Mouse (Mus musculus): ENCODE measurements around the gene Lhx5. TPM values are rescaled to one million over a fixed set of nuclear protein-coding genes. Genes with fewer than 3 reads are reported as not detected.

Lhx5 gene
- polyA plus RNA-seq (2012; rRNA removed): not detected in 2 replicates

GRCm38 (mm10) chr5:120431649-120432485 lies at the start of gene Lhx5:
TSS of gene Lhx5 (plus strand) at chr5:120431699.
- DNase-seq (ENCODE audit: low spot score): no peak

DNA sequence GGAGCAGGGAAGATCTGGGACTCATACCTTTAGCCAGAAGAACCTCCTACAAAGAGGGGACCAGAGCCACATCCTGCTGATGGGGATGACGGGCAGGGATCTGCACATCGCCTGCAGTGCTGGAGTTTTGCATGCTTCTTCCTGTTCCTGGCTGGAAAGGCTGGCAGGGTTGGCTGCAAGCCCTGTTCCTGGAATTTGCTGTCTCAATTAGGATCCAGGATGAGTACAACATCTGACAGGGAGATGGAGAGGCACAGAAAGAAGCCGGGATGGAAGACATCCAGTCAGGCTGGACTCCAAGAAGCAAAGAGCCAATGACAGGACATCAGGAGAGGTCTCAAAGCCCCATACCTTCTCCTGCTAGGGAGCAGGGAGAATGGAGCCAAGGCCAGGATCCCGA lies 45.1 kb upstream of the Lhx5 start:
- DNase-seq (ENCODE audit: low spot score): no peak

DNA sequence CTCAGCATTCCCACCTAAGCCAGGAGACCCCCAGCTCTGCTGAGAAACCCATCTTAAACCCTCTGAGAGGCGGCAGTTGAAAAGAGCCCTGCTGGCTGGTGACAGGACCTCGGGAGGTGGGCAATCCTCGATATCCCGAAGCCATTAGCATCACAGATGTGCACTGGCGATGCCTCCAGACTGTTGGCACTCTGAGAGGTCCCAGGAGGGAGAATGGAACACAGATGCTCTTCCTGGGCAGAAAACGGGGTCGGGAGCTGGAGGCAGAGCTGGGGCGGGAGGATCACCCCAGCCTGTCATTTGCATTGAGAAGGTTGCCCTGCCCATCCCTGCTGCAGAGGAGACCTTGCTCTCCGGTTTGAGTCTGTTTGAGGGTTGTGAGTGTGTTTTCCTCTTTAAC lies 42.7 kb upstream of the Lhx5 start:
- no peak for DNase-seq (ENCODE audit: low spot score)

DNA sequence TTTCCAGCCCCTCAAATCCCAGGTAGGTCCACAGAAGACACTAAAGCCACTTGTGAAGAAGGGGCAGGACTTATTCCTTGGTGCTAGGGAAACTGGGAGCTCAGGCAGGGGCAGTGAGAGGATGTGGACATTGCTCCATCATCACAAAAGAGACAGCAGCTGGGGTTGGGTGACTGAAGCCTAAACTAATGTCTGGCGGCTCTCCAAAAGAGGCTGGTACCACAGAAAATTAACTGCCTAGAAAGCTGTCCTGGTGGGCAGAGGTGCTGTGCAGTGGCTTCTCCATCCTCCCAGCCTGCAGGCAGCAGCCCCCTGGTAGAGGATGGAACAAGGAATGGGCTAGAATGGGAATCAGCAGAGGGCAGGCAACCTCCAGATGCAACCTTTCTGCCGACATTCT lies 41.5 kb upstream of the Lhx5 start:
- no peak for DNase-seq (ENCODE audit: low spot score)

GRCm38 (mm10) chr5:120393871-120394667 lies 37.4 kb upstream of the Lhx5 start:
- no peak for DNase-seq (ENCODE audit: low spot score)

GRCm38 (mm10) chr5:120397988-120398387 lies 33.5 kb upstream of the Lhx5 start:
- DNase-seq (ENCODE audit: low spot score): no peak

- DNase-seq (ENCODE audit: low spot score): no peak
These were observed 26.5 kb upstream of the Lhx5 start for GRCm38 (mm10) chr5:120404831-120405591.

DNA sequence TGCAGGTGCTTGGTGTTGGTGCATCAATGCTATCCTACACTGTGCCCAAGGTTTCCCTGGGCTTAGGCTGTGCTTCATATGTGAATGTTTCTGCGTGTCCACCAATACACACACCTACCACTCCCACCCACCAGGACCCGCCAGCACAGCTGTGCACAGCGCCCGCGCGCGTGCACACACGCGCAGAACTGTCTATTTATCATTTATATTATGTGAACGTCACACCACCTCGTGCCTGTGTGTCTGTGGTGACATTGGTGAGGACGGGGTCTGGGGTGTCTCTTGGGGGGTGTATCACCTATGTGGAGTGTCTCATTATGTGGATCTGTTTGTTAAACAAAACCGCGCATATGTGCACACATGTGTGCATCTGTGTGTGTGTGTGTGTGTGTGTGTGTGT lies 22.6 kb upstream of the Lhx5 start:
- DNase-seq (ENCODE audit: low spot score): no peak

DNA sequence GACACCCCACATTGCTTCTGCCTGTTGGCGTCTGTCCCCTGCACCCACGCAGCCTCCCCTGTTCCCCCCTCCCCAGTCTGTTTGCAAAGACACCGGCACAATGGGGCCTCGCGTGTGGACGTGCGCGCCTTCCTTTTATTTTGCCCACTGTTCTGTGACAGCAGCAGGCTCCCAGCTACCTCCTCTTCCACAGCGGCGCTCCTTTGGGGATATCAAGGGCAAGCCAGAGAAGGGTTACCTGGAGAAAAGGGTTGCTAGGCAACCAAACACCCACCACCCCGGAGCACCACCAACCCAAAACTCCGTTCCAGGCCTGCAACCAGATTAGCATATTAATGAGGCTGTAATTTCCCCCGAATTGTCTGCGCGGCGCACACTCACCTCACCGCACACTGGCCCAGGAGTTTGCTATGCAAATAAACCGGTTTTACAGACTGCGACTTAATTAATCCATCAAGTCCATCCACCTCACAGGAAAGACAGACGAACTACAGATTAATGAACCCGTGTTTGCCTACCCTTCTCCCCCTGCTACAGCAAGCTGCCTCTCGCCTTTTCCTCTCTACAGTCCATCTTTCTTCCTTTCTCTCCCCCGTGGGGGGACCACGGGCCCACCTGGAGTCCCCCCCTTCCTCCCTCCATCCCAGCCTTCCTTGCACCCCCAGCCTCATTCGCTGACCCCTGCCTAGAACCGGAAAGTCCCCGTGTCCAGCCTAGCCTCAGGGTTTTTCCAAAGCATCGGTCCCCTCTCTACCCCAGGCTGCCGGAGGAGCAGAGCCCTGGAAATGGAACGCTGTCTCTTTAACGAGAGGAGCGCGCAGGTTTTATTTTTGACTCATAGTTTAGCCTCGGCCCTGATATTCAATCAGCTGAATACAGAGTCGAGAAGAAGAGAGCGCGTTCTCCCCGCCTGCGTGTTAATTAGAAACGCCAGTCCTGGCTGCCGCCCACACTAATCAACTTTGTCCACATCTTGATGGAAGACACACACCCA lies 21.8 kb upstream of the Lhx5 start:
- no peak for DNase-seq (ENCODE audit: low spot score)

DNA sequence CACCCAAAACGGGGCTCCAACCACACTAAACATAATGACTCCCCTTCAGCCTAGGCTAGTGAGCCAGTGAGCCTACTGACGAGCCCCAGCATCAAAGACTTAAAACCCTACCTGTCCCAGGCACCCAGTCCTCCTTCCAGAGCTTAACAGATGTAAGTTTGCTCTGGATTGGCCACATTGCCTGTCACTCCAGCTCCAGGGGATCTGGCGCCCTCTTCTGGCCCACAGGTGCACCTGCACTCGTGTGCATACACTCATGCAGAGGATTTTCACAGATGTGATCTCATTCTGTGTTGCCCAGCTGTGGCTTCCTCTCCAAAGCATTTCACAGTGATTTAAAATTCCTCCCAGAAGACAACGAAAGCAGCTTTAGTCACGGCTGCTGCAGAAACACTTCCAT lies 18.1 kb upstream of the Lhx5 start:
- DNase-seq (ENCODE audit: low spot score): no peak

- no peak for DNase-seq (ENCODE audit: low spot score)
These were observed 11.4 kb upstream of the Lhx5 start for GRCm38 (mm10) chr5:120420106-120420505.

DNA sequence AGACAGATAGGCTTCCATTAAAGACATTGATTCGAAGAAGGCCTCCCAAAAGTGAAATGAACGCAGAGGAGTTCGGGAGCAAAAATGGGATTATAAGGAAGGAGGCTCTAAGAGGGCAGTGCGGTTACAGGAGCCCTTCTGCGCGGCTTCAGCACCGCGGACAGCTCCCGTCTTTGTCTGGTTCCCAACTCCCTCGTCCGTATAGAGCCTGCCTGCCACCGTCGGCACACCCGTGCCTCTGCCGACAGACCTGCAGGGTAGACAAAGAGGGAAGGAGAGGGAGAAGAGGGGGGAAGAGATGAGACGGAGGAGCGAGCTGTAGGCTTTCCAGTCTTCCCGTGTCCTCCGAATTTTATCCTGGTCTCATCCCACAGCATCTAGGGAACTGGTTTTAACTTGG lies 7.5 kb upstream of the Lhx5 start:
- peak; percentile 40 for DNase-seq (ENCODE audit: low spot score)

GRCm38 (mm10) chr5:120424657-120425056 lies 6.8 kb upstream of the Lhx5 start:
- no peak for DNase-seq (ENCODE audit: low spot score)

GRCm38 (mm10) chr5:120425711-120426110 lies 5.8 kb upstream of the Lhx5 start:
- no peak for DNase-seq (ENCODE audit: low spot score)

DNA sequence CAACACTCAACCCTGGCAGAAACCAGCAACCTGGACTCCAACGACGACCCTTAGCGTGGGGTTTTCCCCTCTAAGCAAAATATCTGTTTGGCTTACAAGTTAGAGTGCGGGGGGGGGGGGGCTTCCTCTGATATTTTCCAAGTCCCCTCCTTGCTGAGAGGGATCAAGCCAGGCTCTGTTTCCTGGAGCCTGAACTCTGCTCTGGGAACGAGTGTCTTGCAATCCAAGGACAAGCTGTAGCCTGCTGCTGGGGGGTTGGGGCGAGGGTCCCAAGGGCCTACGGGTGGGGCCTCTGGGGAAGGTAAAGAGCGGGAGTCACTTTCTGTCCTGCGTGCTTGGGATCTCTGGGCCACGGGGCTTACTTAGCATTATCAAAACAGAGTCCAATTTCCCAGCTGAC lies 4.9 kb upstream of the Lhx5 start:
- no peak for DNase-seq (ENCODE audit: low spot score)

GRCm38 (mm10) chr5:120427451-120427938 lies 4.0 kb upstream of the Lhx5 start:
- DNase-seq (ENCODE audit: low spot score): no peak

DNA sequence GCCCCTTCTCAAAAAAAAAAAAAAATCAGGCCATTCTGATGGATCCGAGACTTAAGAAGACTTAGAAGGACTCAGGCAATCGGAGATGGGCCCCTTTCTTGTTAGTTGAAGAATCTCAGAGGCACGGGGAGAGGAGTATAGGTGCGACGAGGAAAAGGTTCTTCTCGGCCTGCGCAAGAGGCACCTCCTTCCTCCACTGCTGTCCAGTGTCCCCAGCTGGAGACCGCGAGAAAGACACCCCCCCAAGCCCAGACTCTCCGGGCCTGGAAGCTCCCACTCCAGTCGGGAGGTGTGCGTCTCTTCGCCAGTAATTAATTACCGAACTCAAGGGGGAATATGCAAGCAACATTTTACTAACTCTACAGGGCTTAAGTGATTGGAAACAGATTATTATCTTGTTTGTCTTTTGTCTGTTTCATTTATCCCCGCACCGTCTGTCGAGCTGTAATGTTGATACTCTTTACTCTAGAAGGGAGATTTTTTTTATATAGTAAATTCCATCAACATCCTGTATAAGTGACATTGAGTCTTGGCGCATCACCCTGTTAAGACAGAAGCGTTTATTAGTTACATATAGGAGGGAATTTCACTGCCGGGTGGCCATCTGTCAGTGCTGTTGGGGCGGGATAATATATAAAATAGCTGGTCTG lies 3.2 kb upstream of the Lhx5 start:
- no peak for DNase-seq (ENCODE audit: low spot score)

- DNase-seq (ENCODE audit: low spot score): no peak
These were observed 2.5 kb upstream of the Lhx5 start for GRCm38 (mm10) chr5:120428990-120429389.

DNA sequence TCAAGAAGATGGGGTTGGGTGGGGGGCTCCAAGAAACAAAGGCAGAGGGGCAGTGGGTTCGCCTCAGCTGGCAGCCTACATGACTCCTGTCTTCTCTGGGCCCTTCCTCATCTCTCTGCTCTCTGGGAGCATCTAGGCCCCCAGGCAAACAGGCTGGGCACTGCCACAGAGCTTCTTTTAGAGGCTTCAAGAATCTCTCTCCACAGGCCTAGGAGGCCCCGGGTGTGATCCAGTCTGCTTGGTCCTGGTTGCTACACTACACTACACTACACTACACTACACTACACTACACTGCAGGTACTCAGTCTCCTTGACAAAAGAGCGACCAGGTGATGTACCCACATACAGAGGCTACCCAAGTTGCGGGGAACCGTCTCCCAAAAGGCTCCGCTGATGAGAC lies 1.8 kb upstream of the Lhx5 start:
- DNase-seq (ENCODE audit: low spot score): no peak

GRCm38 (mm10) chr5:120431001-120431583 lies 407 bp upstream of the Lhx5 start:
- no peak for DNase-seq (ENCODE audit: low spot score)
